Mouse (Mus musculus) stomach, postnatal 0 days (tissue): ENCODE data around the gene Gpha2.

ENCODE experiments used
- CTCF ChIP-seq: IDR thresholded peaks from 2 replicates; pipeline ENCODE4 v1.5.1; 2016; ENCODE audit warnings: antibody characterized with exemption, low read depth, mild to moderate bottlenecking, moderate library complexity
- EP300 ChIP-seq: optimal IDR thresholded peaks from 2 replicates; pipeline ENCODE3; 2016; ENCODE audit warnings: antibody characterized with exemption

- TF ChIP-seq EP300 (no peak), CTCF (peak; percentile 60)
Measured at GRCm38 (mm10) chr19:6260946-6261345, 34.8 kb downstream of the Gpha2 start.
